Mouse (Mus musculus): Measurements from ENCODE around the gene Gm21093.
"Not testable (repeated sequence)": the region's sequence is repeated elsewhere in the genome, so short reads cannot be mapped to it uniquely, and the experiment has no call there.

Gene Gm21093

GRCm38 (mm10) chr4:42034626-42035025, at the start of gene Gm21093:
Gene Gm21093, minus strand, starts transcription at chr4:42034726.
- not testable (repeated sequence) for DNase-seq (ENCODE audit: low spot score in 2 of 2)

Data from right cerebral cortex, postnatal 36 days (tissue).